Mouse (Mus musculus) heart, postnatal 0 days (tissue): ENCODE measurements around the gene Gm3264. TPM values are rescaled to one million over a fixed set of nuclear protein-coding genes. Genes with fewer than 3 reads are reported as not detected.
"Not testable (repeated sequence)": the region's sequence is repeated elsewhere in the genome, so short reads cannot be mapped to it uniquely, and the experiment has no call there.

ENCODE experiments used
- ATAC-seq: fragments of 200-750 bp; cut with Nextera tagmentation; 2 replicates; pipeline ENCODE4 v1.8.0; 2017; ENCODE audit warnings: low read depth, moderate number of reproducible peaks, moderate library complexity; ENCODE audit not compliant: insufficient read depth
- DNase-seq: peaks from one replicate; pipeline ENCODE4 v3.0.0-alpha.2; 2016; ENCODE audit warnings: low spot score
- H3K27ac ChIP-seq: fragments of 300-500 bp; sonication (generic); 2 replicates; pipeline ENCODE4 v1.5.1; 2014; ENCODE audit warnings: low read depth, mild to moderate bottlenecking
- H3K27me3 ChIP-seq: fragments of 300-500 bp; sonication (generic); 2 replicates; pipeline ENCODE4 v1.6.1; 2014; ENCODE audit warnings: low read length, mixed read lengths; ENCODE audit not compliant: control insufficient read depth, insufficient read depth
- H3K36me3 ChIP-seq: fragments of 300-500 bp; sonication (generic); replicated peaks from 2 replicates; pipeline ENCODE4 v1.6.1; 2014; ENCODE audit warnings: low read length, mixed read lengths; ENCODE audit not compliant: control insufficient read depth, insufficient read depth
- H3K4me1 ChIP-seq: fragments of 300-500 bp; sonication (generic); 2 replicates; pipeline ENCODE4 v1.6.1; 2014; ENCODE audit warnings: antibody characterized with exemption; ENCODE audit not compliant: control insufficient read depth, insufficient read depth
- H3K4me2 ChIP-seq: fragments of 300-500 bp; sonication (generic); 2 replicates; pipeline ENCODE4 v1.6.1; 2014; ENCODE audit warnings: low read depth, mild to moderate bottlenecking, low read length, moderate library complexity
- H3K4me3 ChIP-seq: fragments of 300-500 bp; sonication (generic); 2 replicates; pipeline ENCODE4 v1.5.1; 2014; ENCODE audit warnings: low read depth, low read length
- H3K9ac ChIP-seq: fragments of 300-500 bp; sonication (generic); replicated peaks from 2 replicates; pipeline ENCODE4 v1.6.1; 2014; ENCODE audit warnings: low read depth, low read length, mixed read lengths
- H3K9me3 ChIP-seq: fragments of 300-500 bp; sonication (generic); replicated peaks from 2 replicates; pipeline ENCODE4 v1.6.1; 2016; ENCODE audit warnings: low read length; ENCODE audit not compliant: control insufficient read depth
- WGBS: fragments of 180-500 bp; shearing (Covaris S2); extraction: QIAGEN DNeasy Blood & Tissue Kit; methylation state at CpG from one replicate; pipeline ENCODE4 v1.1.7; 2014; 5-methylcytosine and 5-hydroxymethylcytosine counted together
- polyA plus RNA-seq: library from polyadenylated mRNA; unstranded; fragments of >200 nt; fragmentation: Nextera tagmentation; extraction: Ambion mirVana; gene quantifications from 2 replicates; pipeline ENCODE4 v1.2.1, GENCODE M21; 2015
- total RNA-seq: library from RNA; depleted of rRNA; stranded (reverse); fragments of >200 nt; gene quantifications from 2 replicates; pipeline ENCODE4 v1.2.3, GENCODE M21; 2014; ENCODE audit warnings: low replicate concordance; rRNA removed

Gm3264 gene
- total RNA-seq (1.6 TPM in 1 of 2 replicates, not detected in the other), polyA plus RNA-seq (0.38 and 1.1 TPM in 2 replicates)

- H3K9me3 ChIP-seq, H3K9ac ChIP-seq, H3K27me3 ChIP-seq, H3K36me3 ChIP-seq, H3K27ac ChIP-seq, H3K4me1 ChIP-seq, ATAC-seq: not testable (repeated sequence)
- DNase-seq: peak; percentile 4
- peak within 1 kb of the TSS; percentile 21; the same call in 1 of the 2 replicates for H3K4me3 ChIP-seq
- peak within 1 kb of the TSS; percentile 44 for H3K4me2 ChIP-seq
- WGBS: 10% methylated on average over 25 of the region's 59 CpGs
These were observed at the start of gene Gm3264 for GRCm38 (mm10) chr14:4855299-4855980. Gene Gm3264 (plus strand): TSS chr14:4855576.

GRCm38 (mm10) chr14:4806421-4806820 lies 49.0 kb upstream of the Gm3264 start:
- not testable (repeated sequence) for H3K27ac ChIP-seq, H3K27me3 ChIP-seq, H3K4me3 ChIP-seq, ATAC-seq, DNase-seq, H3K9me3 ChIP-seq, H3K36me3 ChIP-seq, H3K4me1 ChIP-seq, H3K9ac ChIP-seq, H3K4me2 ChIP-seq
- WGBS: 67% methylated on average over 6 of the region's 6 CpGs

- DNase-seq, H3K27ac ChIP-seq, H3K4me1 ChIP-seq, H3K9ac ChIP-seq, H3K27me3 ChIP-seq, ATAC-seq, H3K4me3 ChIP-seq, H3K4me2 ChIP-seq, H3K9me3 ChIP-seq, H3K36me3 ChIP-seq: not testable (repeated sequence)
- WGBS: 86% methylated on average over 3 of the region's 7 CpGs
These were observed 33.4 kb upstream of the Gm3264 start for GRCm38 (mm10) chr14:4821950-4822349.

GRCm38 (mm10) chr14:4837806-4838205 lies 17.6 kb upstream of the Gm3264 start, which contains the start of gene Gm3269:
Gene Gm3269 (plus strand): TSS chr14:4838106.
- not testable (repeated sequence) for H3K4me3 ChIP-seq, H3K9me3 ChIP-seq, H3K4me1 ChIP-seq, H3K27ac ChIP-seq, DNase-seq, H3K27me3 ChIP-seq, ATAC-seq, H3K4me2 ChIP-seq, H3K9ac ChIP-seq, H3K36me3 ChIP-seq
- WGBS: no CpG with 5 or more reads among the region's 4 CpGs

GRCm38 (mm10) chr14:4892116-4892515 lies 36.7 kb downstream of the Gm3264 start, which contains the start of gene Gm3278:
Gene Gm3278 (plus strand): TSS chr14:4892416.
- H3K27ac ChIP-seq, H3K4me1 ChIP-seq, H3K36me3 ChIP-seq, H3K4me2 ChIP-seq, H3K27me3 ChIP-seq, H3K4me3 ChIP-seq, DNase-seq, ATAC-seq, H3K9me3 ChIP-seq, H3K9ac ChIP-seq: not testable (repeated sequence)
- 100% methylated on average over 1 of the region's 3 CpGs for WGBS

Other genes starting within 250 kb of the Gm3264 start
- gene Gm8159, start 223.2 kb upstream of the Gm3264 start, total RNA-seq: not detected in 2 replicates
- gene Gm8159, start 223.2 kb upstream of the Gm3264 start, polyA plus RNA-seq: not detected in 2 replicates
- not detected in 2 replicates for gene Gm3239, start 191.4 kb upstream of the Gm3264 start, total RNA-seq
- not detected in 2 replicates for gene Gm3239, start 191.4 kb upstream of the Gm3264 start, polyA plus RNA-seq
- gene Gm7876, start 146.3 kb upstream of the Gm3264 start, total RNA-seq: not detected in 2 replicates
- not detected in 2 replicates for gene Gm7876, start 146.3 kb upstream of the Gm3264 start, polyA plus RNA-seq
- gene Gm3252, start 128.8 kb upstream of the Gm3264 start, total RNA-seq: not detected in 2 replicates
- gene Gm3252, start 128.8 kb upstream of the Gm3264 start, polyA plus RNA-seq: 0.16 and 0.33 TPM in 2 replicates
- not detected in 2 replicates for gene Gm9602, start 79.2 kb upstream of the Gm3264 start, total RNA-seq
- not detected in 2 replicates for gene Gm9602, start 79.2 kb upstream of the Gm3264 start, polyA plus RNA-seq
- gene Gm3269, start 17.5 kb upstream of the Gm3264 start, total RNA-seq: not detected in 2 replicates
- not detected in 2 replicates for gene Gm3269, start 17.5 kb upstream of the Gm3264 start, polyA plus RNA-seq
- not detected in 2 replicates for gene Gm3278, start 36.8 kb downstream of the Gm3264 start, total RNA-seq
- gene Gm3278, start 36.8 kb downstream of the Gm3264 start, polyA plus RNA-seq: not detected in 2 replicates
- gene Gm8297, start 128.4 kb downstream of the Gm3264 start, total RNA-seq: not detected in 2 replicates
- gene Gm8297, start 128.4 kb downstream of the Gm3264 start, polyA plus RNA-seq: not detected in 2 replicates
- gene Gm3298, start 160.3 kb downstream of the Gm3264 start, total RNA-seq: not detected in 2 replicates
- gene Gm3298, start 160.3 kb downstream of the Gm3264 start, polyA plus RNA-seq: not detected in 2 replicates
- gene 4930555G01Rik, start 195.1 kb downstream of the Gm3264 start, total RNA-seq: not detected in 2 replicates
- not detected in 2 replicates for gene 4930555G01Rik, start 195.1 kb downstream of the Gm3264 start, polyA plus RNA-seq
- gene Gm8281, start 215.5 kb downstream of the Gm3264 start, total RNA-seq: 1.3 TPM in 1 of 2 replicates, not detected in the other
- 0.44 and 0.73 TPM in 2 replicates for gene Gm8281, start 215.5 kb downstream of the Gm3264 start, polyA plus RNA-seq